Mouse (Mus musculus) embryonic facial prominence, embryonic 12.5 days (tissue): ENCODE measurements at regions not wholly inside any gene's neighbourhood (a gene's known extent, or its start where the extent isn't known, plus 50 kb on each side); places are given as distances from the start of the nearest gene placed in this dataset.

Experiments
- ATAC-seq: fragments of 200-750 bp; cut with Nextera tagmentation; 2 replicates; pipeline ENCODE4 v1.8.0; 2017; ENCODE audit not compliant: insufficient number of reproducible peaks, insufficient read depth, low FRiP score, low TSS enrichment
- H3K27ac ChIP-seq: fragments of 300-500 bp; sonication (generic); 2 replicates; pipeline ENCODE4 v1.5.1; 2016; ENCODE audit warnings: mild to moderate bottlenecking
- H3K27me3 ChIP-seq: fragments of 300-500 bp; sonication (generic); 2 replicates; pipeline ENCODE4 v1.6.1; 2016; ENCODE audit warnings: mild to moderate bottlenecking, moderate library complexity
- H3K36me3 ChIP-seq: fragments of 300-500 bp; sonication (generic); 2 replicates; pipeline ENCODE4 v1.6.1; 2016; ENCODE audit warnings: mild to moderate bottlenecking
- H3K4me1 ChIP-seq: fragments of 300-500 bp; sonication (generic); 2 replicates; pipeline ENCODE4 v1.6.1; 2016
- H3K4me2 ChIP-seq: fragments of 300-500 bp; sonication (generic); replicated peaks from 2 replicates; pipeline ENCODE4 v1.6.1; 2016; ENCODE audit warnings: mild to moderate bottlenecking, moderate library complexity
- H3K4me3 ChIP-seq: fragments of 300-500 bp; sonication (generic); 2 replicates; pipeline ENCODE4 v1.5.1; 2016; ENCODE audit warnings: mild to moderate bottlenecking
- H3K9ac ChIP-seq: fragments of 300-500 bp; sonication (generic); 2 replicates; pipeline ENCODE4 v1.6.1; 2016; ENCODE audit warnings: mild to moderate bottlenecking, moderate library complexity
- H3K9me3 ChIP-seq: fragments of 300-500 bp; sonication (generic); 2 replicates; pipeline ENCODE4 v1.6.1; 2016; ENCODE audit warnings: mild to moderate bottlenecking, moderate library complexity
- WGBS: fragments of 180-500 bp; shearing (Covaris S2); methylation state at CpG from one replicate; pipeline ENCODE4 v1.1.7; 2016; 5-methylcytosine and 5-hydroxymethylcytosine counted together

GRCm38 (mm10) chr2:50875072-50875471 lies 273.8 kb downstream of the Rnd3 start:
- H3K27me3 ChIP-seq = no peaks in the 10 kb centered on the region
- WGBS = 93% methylated on average over 6 of the region's 6 CpGs
- H3K4me2 ChIP-seq = no peak overlapping the region
- no peaks in the 10 kb centered on the region for H3K36me3 ChIP-seq
- H3K27ac ChIP-seq = no peak overlapping the region
- H3K9ac ChIP-seq = no peak overlapping the region
- ATAC-seq = no peak
- H3K4me3 ChIP-seq = no peak overlapping the region
- peaks cover 5% of the 10 kb centered on the region; the same call in 1 of the 2 replicates for H3K4me1 ChIP-seq
- H3K9me3 ChIP-seq = no peaks in the 10 kb centered on the region

GRCm38 (mm10) chr2:50853538-50854244 lies 295.2 kb downstream of the Rnd3 start:
- Histone ChIP-seq H3K4me1 (peaks cover 20% of the 10 kb centered on the region), H3K4me2 (no peak overlapping the region), H3K9me3 (no peaks in the 10 kb centered on the region), H3K9ac (no peak overlapping the region), H3K36me3 (no peaks in the 10 kb centered on the region), H3K4me3 (no peak overlapping the region), H3K27me3 (no peaks in the 10 kb centered on the region), H3K27ac (peak overlapping the region; percentile 37)
- ATAC-seq = peak; percentile 79; the same call in 1 of the 2 replicates
- 43% methylated on average over 8 of the region's 8 CpGs for WGBS

- no peaks in the 10 kb centered on the region for H3K27me3 ChIP-seq
- 77% methylated on average over 2 of the region's 2 CpGs for WGBS
- no peaks in the 10 kb centered on the region for H3K9me3 ChIP-seq
- H3K9ac ChIP-seq = no peak overlapping the region
- H3K4me3 ChIP-seq = no peak overlapping the region
- peaks cover 20% of the 10 kb centered on the region for H3K4me1 ChIP-seq
- H3K4me2 ChIP-seq = no peak overlapping the region
- H3K27ac ChIP-seq = 0 out of 2 replicates have a peak overlapping the region, but pooled peaks have one; percentile 19
- ATAC-seq = no peak
- H3K36me3 ChIP-seq = no peaks in the 10 kb centered on the region
Observed at GRCm38 (mm10) chr2:50852413-50852919, 296.4 kb downstream of the Rnd3 start.

- no peak for ATAC-seq
- Histone ChIP-seq H3K9ac (no peak overlapping the region), H3K4me3 (no peak overlapping the region), H3K9me3 (no peaks in the 10 kb centered on the region), H3K4me1 (peaks cover 20% of the 10 kb centered on the region), H3K27ac (no peak overlapping the region), H3K36me3 (no peaks in the 10 kb centered on the region), H3K27me3 (no peaks in the 10 kb centered on the region), H3K4me2 (no peak overlapping the region)
- 67% methylated on average over 3 of the region's 3 CpGs for WGBS
Observed at GRCm38 (mm10) chr2:50850071-50850470, 298.8 kb downstream of the Rnd3 start.

GRCm38 (mm10) chr2:50841881-50842280 lies 307.0 kb downstream of the Rnd3 start:
- no peak for ATAC-seq
- Histone ChIP-seq H3K9me3 (0 out of 2 replicates have a peak, but pooled peaks cover 2% of the 10 kb centered on the region), H3K36me3 (no peaks in the 10 kb centered on the region), H3K4me3 (no peak overlapping the region), H3K9ac (no peak overlapping the region), H3K27ac (no peak overlapping the region), H3K4me2 (no peak overlapping the region), H3K27me3 (no peaks in the 10 kb centered on the region), H3K4me1 (no peaks in the 10 kb centered on the region)
- 88% methylated on average over 2 of the region's 2 CpGs for WGBS

GRCm38 (mm10) chr2:50835511-50836320 lies 313.2 kb downstream of the Rnd3 start:
- H3K36me3 ChIP-seq = no peaks in the 10 kb centered on the region
- H3K27me3 ChIP-seq = no peaks in the 10 kb centered on the region
- H3K27ac ChIP-seq = no peak overlapping the region
- ATAC-seq = no peak
- H3K4me1 ChIP-seq = no peaks in the 10 kb centered on the region
- H3K4me2 ChIP-seq = no peak overlapping the region
- H3K4me3 ChIP-seq = no peak overlapping the region
- 77% methylated on average over 6 of the region's 6 CpGs for WGBS
- no peaks in the 10 kb centered on the region for H3K9me3 ChIP-seq
- no peak overlapping the region for H3K9ac ChIP-seq

GRCm38 (mm10) chr2:50833791-50834190 lies 315.1 kb downstream of the Rnd3 start:
- H3K27ac ChIP-seq = no peak overlapping the region
- no peak overlapping the region for H3K9ac ChIP-seq
- no peak overlapping the region for H3K4me2 ChIP-seq
- no peaks in the 10 kb centered on the region for H3K9me3 ChIP-seq
- H3K36me3 ChIP-seq = no peaks in the 10 kb centered on the region
- no peak for ATAC-seq
- no peak overlapping the region for H3K4me3 ChIP-seq
- 93% methylated on average over 5 of the region's 5 CpGs for WGBS
- no peaks in the 10 kb centered on the region for H3K4me1 ChIP-seq
- no peaks in the 10 kb centered on the region for H3K27me3 ChIP-seq

- Histone ChIP-seq H3K4me1 (no peaks in the 10 kb centered on the region), H3K9ac (no peak overlapping the region), H3K27me3 (no peaks in the 10 kb centered on the region), H3K4me3 (no peak overlapping the region), H3K36me3 (no peaks in the 10 kb centered on the region), H3K9me3 (no peaks in the 10 kb centered on the region), H3K27ac (no peak overlapping the region), H3K4me2 (no peak overlapping the region)
- no peak for ATAC-seq
- WGBS = 75% methylated on average over 4 of the region's 4 CpGs
Observed at GRCm38 (mm10) chr2:50832471-50832870, 316.4 kb downstream of the Rnd3 start.

- no peaks in the 10 kb centered on the region for H3K9me3 ChIP-seq
- WGBS = 73% methylated on average over 5 of the region's 5 CpGs
- H3K4me3 ChIP-seq = no peak overlapping the region
- ATAC-seq = no peak
- no peaks in the 10 kb centered on the region for H3K27me3 ChIP-seq
- H3K36me3 ChIP-seq = no peaks in the 10 kb centered on the region
- peaks cover 18% of the 10 kb centered on the region; the same call in 1 of the 2 replicates for H3K4me1 ChIP-seq
- H3K27ac ChIP-seq = no peak overlapping the region
- no peak overlapping the region for H3K4me2 ChIP-seq
- no peak overlapping the region for H3K9ac ChIP-seq
Observed at GRCm38 (mm10) chr2:50830056-50830720, 318.7 kb downstream of the Rnd3 start.

- no peaks in the 10 kb centered on the region for H3K36me3 ChIP-seq
- H3K4me3 ChIP-seq = no peak overlapping the region
- 0 out of 2 replicates have a peak overlapping the region, but pooled peaks have one; percentile 23 for H3K27ac ChIP-seq
- no peak overlapping the region for H3K4me2 ChIP-seq
- no peaks in the 10 kb centered on the region for H3K9me3 ChIP-seq
- WGBS = 55% methylated on average over 5 of the region's 5 CpGs
- H3K9ac ChIP-seq = no peak overlapping the region
- H3K4me1 ChIP-seq = peaks cover 24% of the 10 kb centered on the region; the same call in 1 of the 2 replicates
- peak; percentile 75; the same call in 1 of the 2 replicates for ATAC-seq
- no peaks in the 10 kb centered on the region for H3K27me3 ChIP-seq
Observed at GRCm38 (mm10) chr2:50827097-50827496, 321.8 kb downstream of the Rnd3 start.

- 80% methylated on average over 3 of the region's 3 CpGs for WGBS
- Histone ChIP-seq H3K4me3 (no peak overlapping the region), H3K9ac (no peak overlapping the region), H3K27ac (0 out of 2 replicates have a peak overlapping the region, but pooled peaks have one; percentile 23), H3K36me3 (no peaks in the 10 kb centered on the region), H3K27me3 (no peaks in the 10 kb centered on the region), H3K4me1 (peaks cover 24% of the 10 kb centered on the region; the same call in 1 of the 2 replicates), H3K9me3 (no peaks in the 10 kb centered on the region), H3K4me2 (no peak overlapping the region)
- no peak for ATAC-seq
Observed at GRCm38 (mm10) chr2:50826537-50826936, 322.4 kb downstream of the Rnd3 start.
